Mouse (Mus musculus) heart, embryonic 16.5 days (tissue): ENCODE data around the gene Taok3. TPM values are rescaled to one million over a fixed set of nuclear protein-coding genes. Genes with fewer than 3 reads are reported as not detected.

ENCODE experiments used
- ATAC-seq: fragments of 200-750 bp; cut with Nextera tagmentation; replicated peaks from 2 replicates; pipeline ENCODE4 v1.8.0; 2017; ENCODE audit warnings: moderate number of reproducible peaks; ENCODE audit not compliant: insufficient read depth, low FRiP score; ENCODE audit errors: extremely low read depth
- H3K27ac ChIP-seq: fragments of 300-500 bp; sonication (generic); 2 replicates; pipeline ENCODE4 v1.5.1; 2014; ENCODE audit warnings: mild to moderate bottlenecking, low read length, control low read depth, moderate library complexity
- H3K27me3 ChIP-seq: fragments of 300-500 bp; sonication (generic); 2 replicates; pipeline ENCODE4 v1.6.1; 2014; ENCODE audit warnings: low read length, mixed read lengths; ENCODE audit not compliant: control insufficient read depth, insufficient read depth
- H3K36me3 ChIP-seq: fragments of 300-500 bp; sonication (generic); 2 replicates; pipeline ENCODE4 v1.6.1; 2014; ENCODE audit not compliant: control insufficient read depth, insufficient read depth
- H3K4me1 ChIP-seq: fragments of 300-500 bp; sonication (generic); 2 replicates; pipeline ENCODE4 v1.6.1; 2014; ENCODE audit warnings: low read length, mixed read lengths; ENCODE audit not compliant: control insufficient read depth, insufficient read depth
- H3K4me2 ChIP-seq: fragments of 300-500 bp; sonication (generic); 2 replicates; pipeline ENCODE4 v1.6.1; 2014; ENCODE audit warnings: low read depth, mild to moderate bottlenecking, control low read depth, low read length
- H3K4me3 ChIP-seq: fragments of 300-500 bp; sonication (generic); 2 replicates; pipeline ENCODE4 v1.5.1; 2014; ENCODE audit warnings: mild to moderate bottlenecking, control low read depth, low read length
- H3K9ac ChIP-seq: fragments of 300-500 bp; sonication (generic); 2 replicates; pipeline ENCODE4 v1.6.1; 2014; ENCODE audit warnings: low read length, control low read depth
- H3K9me3 ChIP-seq: fragments of 300-500 bp; sonication (generic); replicated peaks from 2 replicates; pipeline ENCODE4 v1.6.1; 2016; ENCODE audit warnings: low read length; ENCODE audit not compliant: control insufficient read depth
- WGBS: fragments of 180-500 bp; shearing (Covaris S2); extraction: QIAGEN DNeasy Blood & Tissue Kit; methylation state at CpG from one replicate; pipeline ENCODE4 v1.1.7; 2014; 5-methylcytosine and 5-hydroxymethylcytosine counted together
- polyA plus RNA-seq: library from polyadenylated mRNA; unstranded; fragments of >200 nt; fragmentation: Nextera tagmentation; extraction: Ambion mirVana; gene quantifications from 2 replicates; pipeline ENCODE4 v1.2.1, GENCODE M21; 2015

Gene Taok3
- polyA plus RNA-seq, 1 experiment from 2014 or later, result 19.2 TPM

- Histone ChIP-seq H3K9ac (no peak overlapping the region), H3K4me3 (no peak overlapping the region), H3K27me3 (no peaks in the 10 kb centered on the region), H3K4me2 (no peak overlapping the region), H3K27ac (no peak overlapping the region), H3K4me1 (no peaks in the 10 kb centered on the region), H3K9me3 (no peaks in the 10 kb centered on the region), H3K36me3 (peaks cover 76% of the 10 kb centered on the region)
- no peak for ATAC-seq
- 92% methylated on average over 12 of the region's 12 CpGs for WGBS
Observed at GRCm38 (mm10) chr5:117104329-117104728, 15.6 kb upstream of the Taok3 start.

- ATAC-seq, result no peak
- Histone ChIP-seq H3K4me1 (no peaks in the 10 kb centered on the region), H3K27me3 (no peaks in the 10 kb centered on the region), H3K9ac (no peak overlapping the region), H3K4me2 (no peak overlapping the region), H3K27ac (no peak overlapping the region), H3K4me3 (no peak overlapping the region), H3K36me3 (peaks cover 64% of the 10 kb centered on the region), H3K9me3 (no peaks in the 10 kb centered on the region)
- WGBS, result 73% methylated on average over 9 of the region's 9 CpGs
Observed at GRCm38 (mm10) chr5:117105761-117106160, 14.2 kb upstream of the Taok3 start.

GRCm38 (mm10) chr5:117108292-117108691 lies 11.6 kb upstream of the Taok3 start:
- Histone ChIP-seq H3K4me1 (no peaks in the 10 kb centered on the region), H3K9ac (no peak overlapping the region), H3K27me3 (no peaks in the 10 kb centered on the region), H3K9me3 (no peaks in the 10 kb centered on the region), H3K4me2 (no peak overlapping the region), H3K27ac (no peak overlapping the region), H3K36me3 (peaks cover 65% of the 10 kb centered on the region), H3K4me3 (no peak overlapping the region)
- no peak for ATAC-seq
- WGBS, result 90% methylated on average over 13 of the region's 13 CpGs

- Histone ChIP-seq H3K4me2 (no peak overlapping the region), H3K36me3 (peaks cover 63% of the 10 kb centered on the region), H3K9ac (no peak overlapping the region), H3K9me3 (no peaks in the 10 kb centered on the region), H3K4me1 (no peaks in the 10 kb centered on the region), H3K4me3 (no peak overlapping the region), H3K27me3 (no peaks in the 10 kb centered on the region), H3K27ac (no peak overlapping the region)
- no peak for ATAC-seq
- 94% methylated on average over 13 of the region's 13 CpGs for WGBS
Observed at GRCm38 (mm10) chr5:117108731-117109130, 11.2 kb upstream of the Taok3 start.

- Histone ChIP-seq H3K9me3 (no peaks in the 10 kb centered on the region), H3K4me1 (peaks cover 5% of the 10 kb centered on the region), H3K27me3 (no peaks in the 10 kb centered on the region), H3K9ac (no peak overlapping the region), H3K27ac (no peak overlapping the region), H3K4me2 (no peak overlapping the region), H3K4me3 (no peak overlapping the region), H3K36me3 (peaks cover 56% of the 10 kb centered on the region)
- WGBS, result 85% methylated on average over 8 of the region's 8 CpGs
- ATAC-seq, result no peak
Observed at GRCm38 (mm10) chr5:117109522-117109921, 10.4 kb upstream of the Taok3 start.

- Histone ChIP-seq H3K27ac (no peak overlapping the region), H3K4me3 (no peak overlapping the region), H3K4me1 (peaks cover 6% of the 10 kb centered on the region), H3K36me3 (peaks cover 45% of the 10 kb centered on the region), H3K27me3 (no peaks in the 10 kb centered on the region), H3K4me2 (no peak overlapping the region), H3K9ac (no peak overlapping the region), H3K9me3 (no peaks in the 10 kb centered on the region)
- no peak for ATAC-seq
- WGBS, result 86% methylated on average over 16 of the region's 16 CpGs
Observed at GRCm38 (mm10) chr5:117111064-117111773, 8.7 kb upstream of the Taok3 start.

GRCm38 (mm10) chr5:117111774-117112112 lies 8.2 kb upstream of the Taok3 start:
- no peak for ATAC-seq
- Histone ChIP-seq H3K4me2 (no peak overlapping the region), H3K27ac (no peak overlapping the region), H3K9me3 (no peaks in the 10 kb centered on the region), H3K9ac (no peak overlapping the region), H3K4me3 (no peak overlapping the region), H3K4me1 (peaks cover 7% of the 10 kb centered on the region), H3K36me3 (peaks cover 40% of the 10 kb centered on the region), H3K27me3 (no peaks in the 10 kb centered on the region)
- 85% methylated on average over 7 of the region's 7 CpGs for WGBS

- peaks cover 27% of the 10 kb centered on the region for H3K36me3 ChIP-seq
- H3K9me3 ChIP-seq, result no peaks in the 10 kb centered on the region
- peaks cover 7% of the 10 kb centered on the region for H3K4me1 ChIP-seq
- WGBS, result 93% methylated on average over 7 of the region's 7 CpGs
- H3K9ac ChIP-seq, result no peak overlapping the region
- H3K4me2 ChIP-seq, result no peak overlapping the region
- H3K27ac ChIP-seq, result no peak overlapping the region
- H3K27me3 ChIP-seq, result no peaks in the 10 kb centered on the region
- no peak for ATAC-seq
- no peak overlapping the region for H3K4me3 ChIP-seq
Observed at GRCm38 (mm10) chr5:117113330-117113729, 6.6 kb upstream of the Taok3 start.

GRCm38 (mm10) chr5:117114581-117115192 lies 5.2 kb upstream of the Taok3 start:
- peak overlapping the region; percentile 82 for H3K9ac ChIP-seq
- H3K36me3 ChIP-seq, result peaks cover 17% of the 10 kb centered on the region
- peak overlapping the region; percentile 81 for H3K27ac ChIP-seq
- WGBS, result 4% methylated on average over 16 of the region's 16 CpGs
- no peaks in the 10 kb centered on the region for H3K27me3 ChIP-seq
- no peaks in the 10 kb centered on the region for H3K9me3 ChIP-seq
- H3K4me2 ChIP-seq, result peak overlapping the region; percentile 88
- peaks cover 9% of the 10 kb centered on the region for H3K4me1 ChIP-seq
- ATAC-seq, result no peak
- peak overlapping the region; percentile 84 for H3K4me3 ChIP-seq
